Mouse (Mus musculus): ENCODE data around the gene Gm3435.
"Not testable (repeated sequence)": the region's sequence is repeated elsewhere in the genome, so short reads cannot be mapped to it uniquely, and the experiment has no call there.

Gm3435 gene

DNA sequence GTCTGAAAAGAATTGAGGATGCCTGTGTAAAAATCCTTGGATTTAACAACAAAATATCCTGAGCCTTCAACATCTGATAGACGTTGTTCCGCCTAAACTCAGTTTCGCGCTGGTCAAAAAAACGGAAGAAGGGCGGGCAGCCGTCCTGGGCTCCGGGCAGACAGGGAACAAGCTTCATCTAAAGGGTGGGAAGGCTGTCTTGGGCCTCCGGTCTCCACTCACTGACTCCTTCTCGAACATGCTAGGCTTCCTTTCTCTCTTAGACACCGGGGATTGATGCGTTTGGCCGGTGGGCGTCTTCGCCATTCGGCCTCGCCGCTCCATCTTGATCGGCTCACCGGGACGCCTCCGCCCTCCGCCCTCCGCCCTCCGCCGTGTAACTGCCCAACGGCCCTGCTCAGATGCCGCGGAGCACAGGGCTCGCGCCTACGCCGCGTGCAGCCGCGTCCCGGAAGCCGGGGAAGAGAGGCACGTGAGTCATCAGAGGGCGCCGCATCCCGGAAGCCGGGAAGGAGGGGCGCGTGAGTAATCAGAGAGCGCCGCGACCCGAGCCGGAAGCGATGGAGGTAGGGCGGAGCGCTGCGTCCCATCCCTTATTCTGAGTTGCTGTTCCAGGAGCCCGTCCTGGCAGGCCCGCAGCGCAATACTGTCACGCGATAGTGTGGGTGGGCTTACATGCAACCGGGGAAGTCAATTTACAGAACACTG lies at the start of gene Gm3435:
Gm3435 (plus strand) TSS at position 471 of the 708 bp plus-strand sequence.
- DNase-seq (ENCODE audit: extremely low read depth, insufficient read length, low spot score) = not testable (repeated sequence)

DNA sequence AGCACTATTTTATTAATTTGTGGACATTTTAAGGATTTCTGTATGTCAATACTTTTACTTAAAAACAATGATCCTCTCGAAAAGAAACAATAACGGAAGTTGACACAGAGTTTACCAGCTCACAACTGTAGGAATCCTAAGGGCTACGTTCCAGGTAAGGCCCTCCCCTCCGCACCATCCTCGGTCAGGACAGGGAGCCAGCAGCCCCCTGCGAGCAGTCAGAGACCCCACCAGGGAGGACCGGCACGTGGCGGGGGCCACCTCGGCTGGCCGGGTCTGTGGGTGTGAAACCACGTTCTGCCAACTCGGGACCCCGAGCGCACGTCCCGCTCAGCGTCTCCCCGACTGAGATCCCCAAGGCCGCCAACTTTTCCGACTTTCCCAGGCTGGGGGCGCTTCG lies 49.5 kb upstream of the Gm3435 start:
- DNase-seq (ENCODE audit: extremely low read depth, insufficient read length, low spot score) = peak; percentile 74

DNA sequence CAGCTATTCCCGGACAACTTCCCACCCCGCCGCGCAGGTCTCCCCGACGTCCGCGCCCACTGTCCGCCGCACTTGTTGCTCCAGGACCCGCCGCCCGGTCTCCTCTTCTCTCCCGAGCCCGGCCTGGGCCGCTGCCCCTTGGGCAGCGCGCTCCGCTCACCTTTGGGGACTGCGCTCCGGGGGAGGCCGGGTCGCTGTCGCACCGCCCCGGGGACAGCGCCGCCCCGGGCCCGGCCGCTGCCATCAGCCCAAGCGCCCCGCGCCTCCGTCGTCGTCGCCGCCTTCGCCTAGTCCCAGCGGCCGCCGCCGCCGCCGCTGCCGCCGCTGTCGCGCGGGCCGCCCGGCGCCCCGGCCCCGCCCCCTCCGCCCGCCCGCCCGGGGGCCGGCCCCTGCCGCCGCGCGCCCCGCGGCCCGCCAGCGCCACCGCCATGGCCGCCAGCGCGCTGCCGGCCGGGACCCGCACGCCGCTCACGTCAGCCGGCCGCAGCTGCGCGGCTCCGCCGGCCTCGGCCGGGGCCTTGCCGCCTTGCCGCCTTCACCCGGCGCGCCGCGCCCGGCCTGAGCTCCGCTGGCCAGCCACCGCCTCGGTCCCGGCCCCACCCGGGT lies 48.9 kb upstream of the Gm3435 start, which contains the start of gene Phf10:
Phf10 (minus strand) TSS at position 323 of the 606 bp plus-strand sequence.
- DNase-seq (ENCODE audit: extremely low read depth, insufficient read length, low spot score) = peak; percentile 63

DNA sequence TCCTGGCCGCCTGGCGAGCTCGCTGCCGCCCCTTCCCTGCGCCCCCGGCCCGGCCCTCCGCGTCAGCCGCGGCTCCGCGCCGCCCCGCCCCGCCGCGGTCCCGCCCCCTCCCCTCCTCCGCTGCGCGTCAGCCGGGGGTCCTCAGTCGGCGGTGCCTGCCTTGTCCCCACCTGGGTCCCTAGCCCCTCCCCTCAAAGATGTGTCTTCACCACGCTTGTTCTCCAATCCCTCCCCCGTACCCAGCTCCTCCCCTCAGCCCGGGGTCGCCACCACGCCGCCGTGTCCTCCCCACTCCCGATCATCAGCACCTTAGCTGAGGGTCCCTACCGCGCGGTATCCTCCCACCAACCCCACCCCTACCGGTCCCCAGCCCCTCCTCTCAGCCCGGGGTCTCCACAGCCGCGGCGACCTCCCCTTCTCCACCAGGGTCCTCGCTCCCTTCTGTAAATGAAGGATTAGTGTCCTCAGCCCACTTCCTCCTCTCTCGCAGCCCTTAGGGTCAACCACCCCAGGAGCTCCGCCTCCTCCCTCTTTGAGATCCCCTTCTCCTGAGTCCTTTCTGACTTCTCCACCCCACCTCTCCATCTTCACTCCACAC lies 48.3 kb upstream of the Gm3435 start:
- not testable (repeated sequence) for DNase-seq (ENCODE audit: extremely low read depth, insufficient read length, low spot score)

DNA sequence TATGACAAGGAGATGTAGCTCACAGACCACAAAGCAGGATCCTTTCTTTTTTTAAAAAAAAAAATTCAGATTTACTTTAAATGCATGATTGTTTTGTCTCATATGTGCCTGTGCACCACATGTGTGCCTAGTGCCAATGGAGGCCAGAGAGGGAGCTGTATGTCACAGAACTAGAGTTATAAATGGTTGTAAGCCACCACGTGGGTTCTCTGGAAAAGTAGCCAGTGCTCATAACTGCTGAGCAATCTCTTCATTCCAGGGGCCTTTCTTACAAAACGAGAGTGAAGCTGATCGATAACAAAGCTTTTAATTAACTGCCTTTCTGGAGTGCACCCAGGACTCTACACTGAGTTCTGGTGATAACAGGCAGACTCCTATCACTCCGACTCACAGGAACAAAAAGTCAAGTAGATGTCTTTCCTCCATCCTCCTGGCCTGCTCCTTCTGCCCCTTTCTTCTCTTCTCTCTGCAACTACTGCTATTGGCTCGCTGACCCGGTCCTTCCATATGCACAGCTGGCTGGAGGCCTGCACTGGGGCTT lies 41.5 kb upstream of the Gm3435 start:
- DNase-seq (ENCODE audit: extremely low read depth, insufficient read length, low spot score) = not testable (repeated sequence)

DNA sequence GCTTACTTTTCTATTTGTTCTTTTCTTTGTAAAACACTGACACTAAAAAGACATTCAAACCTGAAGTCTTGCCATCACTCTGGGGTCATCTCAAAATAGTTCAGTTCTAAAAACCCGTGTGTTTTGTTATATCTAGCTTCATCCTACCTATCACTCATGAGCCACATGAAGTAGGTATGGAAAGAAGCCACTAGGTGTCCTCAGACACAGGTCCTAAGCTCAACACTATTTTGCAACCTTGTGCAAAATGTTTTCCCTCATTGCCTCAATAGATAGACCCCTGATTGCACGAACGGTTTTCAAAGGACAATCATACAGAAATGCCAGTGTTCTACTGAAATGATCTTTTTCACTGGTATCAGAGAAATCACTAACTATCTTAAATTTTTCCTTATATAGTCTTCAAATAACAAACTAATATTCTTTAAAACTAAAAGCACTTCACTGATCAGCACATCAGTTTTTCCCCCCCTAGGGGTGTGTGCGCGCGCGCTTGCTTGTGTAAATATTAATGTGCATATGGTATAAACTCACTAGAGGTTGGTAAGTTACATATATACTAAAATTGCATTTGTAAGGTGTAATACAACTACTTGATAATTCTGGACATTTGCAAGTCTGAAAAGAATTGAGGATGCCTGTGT lies 32.1 kb upstream of the Gm3435 start:
- DNase-seq (ENCODE audit: extremely low read depth, insufficient read length, low spot score) = not testable (repeated sequence)

DNA sequence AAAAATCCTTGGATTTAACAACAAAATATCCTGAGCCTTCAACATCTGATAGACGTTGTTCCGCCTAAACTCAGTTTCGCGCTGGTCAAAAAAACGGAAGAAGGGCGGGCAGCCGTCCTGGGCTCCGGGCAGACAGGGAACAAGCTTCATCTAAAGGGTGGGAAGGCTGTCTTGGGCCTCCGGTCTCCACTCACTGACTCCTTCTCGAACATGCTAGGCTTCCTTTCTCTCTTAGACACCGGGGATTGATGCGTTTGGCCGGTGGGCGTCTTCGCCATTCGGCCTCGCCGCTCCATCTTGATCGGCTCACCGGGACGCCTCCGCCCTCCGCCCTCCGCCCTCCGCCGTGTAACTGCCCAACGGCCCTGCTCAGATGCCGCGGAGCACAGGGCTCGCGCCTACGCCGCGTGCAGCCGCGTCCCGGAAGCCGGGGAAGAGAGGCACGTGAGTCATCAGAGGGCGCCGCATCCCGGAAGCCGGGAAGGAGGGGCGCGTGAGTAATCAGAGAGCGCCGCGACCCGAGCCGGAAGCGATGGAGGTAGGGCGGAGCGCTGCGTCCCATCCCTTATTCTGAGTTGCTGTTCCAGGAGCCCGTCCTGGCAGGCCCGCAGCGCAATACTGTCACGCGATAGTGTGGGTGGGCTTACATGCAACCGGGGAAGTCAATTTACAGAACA lies 31.5 kb upstream of the Gm3435 start, which contains the start of the genes 9030025P20Rik and Gm3417:
9030025P20Rik (plus strand) TSS at position 107 of the 677 bp plus-strand sequence.
Gm3417 (minus strand) TSS at position 429 of the 677 bp plus-strand sequence.
- DNase-seq (ENCODE audit: extremely low read depth, insufficient read length, low spot score) = not testable (repeated sequence)

DNA sequence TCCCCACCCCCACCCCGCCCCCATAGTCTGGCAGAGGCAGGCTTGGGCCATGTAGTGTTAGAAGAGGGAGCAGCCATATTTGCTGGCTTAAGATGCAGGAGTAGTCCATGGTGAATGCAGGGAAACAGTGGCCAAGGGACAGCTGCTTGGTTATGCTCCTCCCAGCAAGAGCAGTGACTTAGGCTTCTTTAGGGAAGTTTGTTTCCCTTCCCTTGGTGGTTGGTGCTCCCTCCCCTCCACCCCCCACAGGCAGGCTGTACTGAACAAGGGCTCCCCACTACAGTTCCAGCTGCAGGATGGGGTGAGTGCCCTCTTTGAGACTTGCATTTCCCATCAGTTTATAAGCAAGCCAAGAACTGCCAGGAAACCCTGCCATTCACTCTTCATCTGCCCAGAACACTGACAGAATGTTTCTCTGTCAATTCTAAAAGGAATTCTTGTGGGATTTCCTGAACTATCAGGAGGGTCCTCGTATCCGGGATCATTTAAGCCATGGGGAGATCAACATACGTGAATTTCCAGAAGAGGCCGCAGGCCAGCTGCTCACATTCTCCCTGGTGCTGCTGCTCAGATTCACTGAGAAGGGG lies 19.8 kb upstream of the Gm3435 start:
- DNase-seq (ENCODE audit: extremely low read depth, insufficient read length, low spot score) = not testable (repeated sequence)

DNA sequence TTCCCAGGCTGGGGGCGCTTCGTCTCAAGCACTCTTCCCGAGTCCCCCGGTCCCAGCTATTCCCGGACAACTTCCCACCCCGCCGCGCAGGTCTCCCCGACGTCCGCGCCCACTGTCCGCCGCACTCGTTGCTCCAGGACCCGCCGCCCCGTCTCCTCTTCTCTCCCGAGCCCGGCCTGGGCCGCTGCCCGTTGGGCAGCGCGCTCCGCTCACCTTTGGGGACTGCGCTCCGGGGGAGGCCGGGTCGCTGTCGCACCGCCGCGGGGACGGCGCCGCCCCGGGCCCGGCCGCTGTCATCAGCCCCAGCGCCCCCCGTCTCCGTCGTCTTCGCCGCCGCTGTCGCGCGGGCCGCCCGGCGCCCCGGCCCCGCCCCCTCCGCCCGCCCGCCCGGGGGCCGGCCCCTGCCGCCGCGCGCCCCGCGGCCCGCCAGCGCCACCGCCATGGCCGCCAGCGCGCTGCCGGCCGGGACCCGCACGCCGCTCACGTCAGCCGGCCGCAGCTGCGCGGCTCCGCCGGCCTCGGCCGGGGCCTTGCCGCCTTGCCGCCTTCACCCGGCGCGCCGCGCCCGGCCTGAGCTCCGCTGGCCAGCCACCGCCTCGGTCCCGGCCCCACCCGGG lies 17.3 kb upstream of the Gm3435 start:
- not testable (repeated sequence) for DNase-seq (ENCODE audit: extremely low read depth, insufficient read length, low spot score)

DNA sequence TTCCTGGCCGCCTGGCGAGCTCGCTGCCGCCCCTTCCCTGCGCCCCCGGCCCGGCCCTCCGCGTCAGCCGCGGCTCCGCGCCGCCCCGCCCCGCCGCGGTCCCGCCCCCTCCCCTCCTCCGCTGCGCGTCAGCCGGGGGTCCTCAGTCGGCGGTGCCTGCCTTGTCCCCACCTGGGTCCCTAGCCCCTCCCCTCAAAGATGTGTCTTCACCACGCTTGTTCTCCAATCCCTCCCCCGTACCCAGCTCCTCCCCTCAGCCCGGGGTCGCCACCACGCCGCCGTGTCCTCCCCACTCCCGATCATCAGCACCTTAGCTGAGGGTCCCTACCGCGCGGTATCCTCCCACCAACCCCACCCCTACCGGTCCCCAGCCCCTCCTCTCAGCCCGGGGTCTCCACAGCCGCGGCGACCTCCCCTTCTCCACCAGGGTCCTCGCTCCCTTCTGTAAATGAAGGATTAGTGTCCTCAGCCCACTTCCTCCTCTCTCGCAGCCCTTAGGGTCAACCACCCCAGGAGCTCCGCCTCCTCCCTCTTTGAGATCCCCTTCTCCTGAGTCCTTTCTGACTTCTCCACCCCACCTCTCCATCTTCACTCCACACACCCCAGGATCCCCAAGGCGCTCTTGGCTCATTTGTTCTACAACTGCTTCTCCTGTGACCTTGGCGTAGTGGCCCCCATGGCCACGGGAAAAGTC lies 16.7 kb upstream of the Gm3435 start:
- DNase-seq (ENCODE audit: extremely low read depth, insufficient read length, low spot score) = not testable (repeated sequence)

DNA sequence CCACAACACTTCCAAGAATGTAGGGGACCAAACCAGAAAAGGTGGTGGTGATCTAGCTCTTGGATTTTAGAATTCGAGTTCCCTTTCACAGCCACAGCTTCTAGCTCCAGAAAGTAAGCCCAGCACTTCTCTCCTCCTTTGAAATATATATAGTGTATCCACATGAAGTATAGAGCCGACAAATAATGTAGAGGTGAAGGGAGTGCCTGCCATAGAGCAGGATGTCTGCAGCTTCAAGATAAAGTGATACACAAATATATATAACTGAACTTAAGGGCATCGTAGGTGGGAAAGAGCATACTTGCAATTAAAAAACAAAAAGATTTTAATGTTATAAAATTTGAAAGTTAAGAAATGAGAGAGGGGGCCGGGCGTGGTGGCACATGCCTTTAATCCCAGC lies 15.8 kb upstream of the Gm3435 start:
- not testable (repeated sequence) for DNase-seq (ENCODE audit: extremely low read depth, insufficient read length, low spot score)

DNA sequence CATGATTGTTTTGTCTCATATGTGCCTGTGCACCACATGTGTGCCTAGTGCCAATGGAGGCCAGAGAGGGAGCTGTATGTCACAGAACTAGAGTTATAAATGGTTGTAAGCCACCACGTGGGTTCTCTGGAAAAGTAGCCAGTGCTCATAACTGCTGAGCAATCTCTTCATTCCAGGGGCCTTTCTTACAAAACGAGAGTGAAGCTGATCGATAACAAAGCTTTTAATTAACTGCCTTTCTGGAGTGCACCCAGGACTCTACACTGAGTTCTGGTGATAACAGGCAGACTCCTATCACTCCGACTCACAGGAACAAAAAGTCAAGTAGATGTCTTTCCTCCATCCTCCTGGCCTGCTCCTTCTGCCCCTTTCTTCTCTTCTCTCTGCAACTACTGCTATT lies 9.9 kb upstream of the Gm3435 start:
- not testable (repeated sequence) for DNase-seq (ENCODE audit: extremely low read depth, insufficient read length, low spot score)

DNA sequence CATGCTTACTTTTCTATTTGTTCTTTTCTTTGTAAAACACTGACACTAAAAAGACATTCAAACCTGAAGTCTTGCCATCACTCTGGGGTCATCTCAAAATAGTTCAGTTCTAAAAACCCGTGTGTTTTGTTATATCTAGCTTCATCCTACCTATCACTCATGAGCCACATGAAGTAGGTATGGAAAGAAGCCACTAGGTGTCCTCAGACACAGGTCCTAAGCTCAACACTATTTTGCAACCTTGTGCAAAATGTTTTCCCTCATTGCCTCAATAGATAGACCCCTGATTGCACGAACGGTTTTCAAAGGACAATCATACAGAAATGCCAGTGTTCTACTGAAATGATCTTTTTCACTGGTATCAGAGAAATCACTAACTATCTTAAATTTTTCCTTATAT lies 888 bp upstream of the Gm3435 start:
- not testable (repeated sequence) for DNase-seq (ENCODE audit: extremely low read depth, insufficient read length, low spot score)

DNA sequence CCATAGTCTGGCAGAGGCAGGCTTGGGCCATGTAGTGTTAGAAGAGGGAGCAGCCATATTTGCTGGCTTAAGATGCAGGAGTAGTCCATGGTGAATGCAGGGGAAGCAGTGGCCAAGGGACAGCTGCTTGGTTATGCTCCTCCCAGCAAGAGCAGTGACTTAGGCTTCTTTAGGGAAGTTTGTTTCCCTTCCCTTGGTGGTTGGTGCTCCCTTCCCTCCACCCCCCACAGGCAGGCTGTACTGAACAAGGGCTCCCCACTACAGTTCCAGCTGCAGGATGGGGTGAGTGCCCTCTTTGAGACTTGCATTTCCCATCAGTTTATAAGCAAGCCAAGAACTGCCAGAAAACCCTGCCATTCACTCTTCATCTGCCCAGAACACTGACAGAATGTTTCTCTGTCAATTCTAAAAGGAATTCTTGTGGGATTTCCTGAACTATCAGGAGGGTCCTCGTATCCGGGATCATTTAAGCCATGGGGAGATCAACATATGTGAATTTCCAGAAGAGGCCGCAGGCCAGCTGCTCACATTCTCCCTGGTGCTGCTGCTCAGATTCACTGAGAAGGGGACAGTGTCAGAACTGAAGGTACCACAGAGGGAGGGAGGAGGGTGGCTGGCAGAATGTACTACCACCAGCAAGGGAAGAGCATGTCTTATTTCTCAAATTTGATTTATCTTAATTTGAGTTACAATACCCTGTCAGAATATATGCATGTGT lies 11.7 kb downstream of the Gm3435 start:
- not testable (repeated sequence) for DNase-seq (ENCODE audit: extremely low read depth, insufficient read length, low spot score)

DNA sequence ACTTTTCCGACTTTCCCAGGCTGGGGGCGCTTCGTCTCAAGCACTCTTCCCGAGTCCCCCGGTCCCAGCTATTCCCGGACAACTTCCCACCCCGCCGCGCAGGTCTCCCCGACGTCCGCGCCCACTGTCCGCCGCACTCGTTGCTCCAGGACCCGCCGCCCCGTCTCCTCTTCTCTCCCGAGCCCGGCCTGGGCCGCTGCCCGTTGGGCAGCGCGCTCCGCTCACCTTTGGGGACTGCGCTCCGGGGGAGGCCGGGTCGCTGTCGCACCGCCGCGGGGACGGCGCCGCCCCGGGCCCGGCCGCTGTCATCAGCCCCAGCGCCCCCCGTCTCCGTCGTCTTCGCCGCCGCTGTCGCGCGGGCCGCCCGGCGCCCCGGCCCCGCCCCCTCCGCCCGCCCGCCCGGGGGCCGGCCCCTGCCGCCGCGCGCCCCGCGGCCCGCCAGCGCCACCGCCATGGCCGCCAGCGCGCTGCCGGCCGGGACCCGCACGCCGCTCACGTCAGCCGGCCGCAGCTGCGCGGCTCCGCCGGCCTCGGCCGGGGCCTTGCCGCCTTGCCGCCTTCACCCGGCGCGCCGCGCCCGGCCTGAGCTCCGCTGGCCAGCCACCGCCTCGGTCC lies 14.0 kb downstream of the Gm3435 start:
- DNase-seq (ENCODE audit: extremely low read depth, insufficient read length, low spot score) = not testable (repeated sequence)

DNA sequence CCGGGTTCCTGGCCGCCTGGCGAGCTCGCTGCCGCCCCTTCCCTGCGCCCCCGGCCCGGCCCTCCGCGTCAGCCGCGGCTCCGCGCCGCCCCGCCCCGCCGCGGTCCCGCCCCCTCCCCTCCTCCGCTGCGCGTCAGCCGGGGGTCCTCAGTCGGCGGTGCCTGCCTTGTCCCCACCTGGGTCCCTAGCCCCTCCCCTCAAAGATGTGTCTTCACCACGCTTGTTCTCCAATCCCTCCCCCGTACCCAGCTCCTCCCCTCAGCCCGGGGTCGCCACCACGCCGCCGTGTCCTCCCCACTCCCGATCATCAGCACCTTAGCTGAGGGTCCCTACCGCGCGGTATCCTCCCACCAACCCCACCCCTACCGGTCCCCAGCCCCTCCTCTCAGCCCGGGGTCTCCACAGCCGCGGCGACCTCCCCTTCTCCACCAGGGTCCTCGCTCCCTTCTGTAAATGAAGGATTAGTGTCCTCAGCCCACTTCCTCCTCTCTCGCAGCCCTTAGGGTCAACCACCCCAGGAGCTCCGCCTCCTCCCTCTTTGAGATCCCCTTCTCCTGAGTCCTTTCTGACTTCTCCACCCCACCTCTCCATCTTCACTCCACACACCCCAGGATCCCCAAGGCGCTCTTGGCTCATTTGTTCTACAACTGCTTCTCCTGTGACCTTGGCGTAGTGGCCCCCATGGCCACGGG lies 14.7 kb downstream of the Gm3435 start:
- DNase-seq (ENCODE audit: extremely low read depth, insufficient read length, low spot score) = not testable (repeated sequence)

DNA sequence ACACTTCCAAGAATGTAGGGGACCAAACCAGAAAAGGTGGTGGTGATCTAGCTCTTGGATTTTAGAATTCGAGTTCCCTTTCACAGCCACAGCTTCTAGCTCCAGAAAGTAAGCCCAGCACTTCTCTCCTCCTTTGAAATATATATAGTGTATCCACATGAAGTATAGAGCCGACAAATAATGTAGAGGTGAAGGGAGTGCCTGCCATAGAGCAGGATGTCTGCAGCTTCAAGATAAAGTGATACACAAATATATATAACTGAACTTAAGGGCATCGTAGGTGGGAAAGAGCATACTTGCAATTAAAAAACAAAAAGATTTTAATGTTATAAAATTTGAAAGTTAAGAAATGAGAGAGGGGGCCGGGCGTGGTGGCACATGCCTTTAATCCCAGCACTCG lies 15.5 kb downstream of the Gm3435 start:
- not testable (repeated sequence) for DNase-seq (ENCODE audit: extremely low read depth, insufficient read length, low spot score)

All from 3134 (cell line).